Mouse (Mus musculus) heart, adult 2 months (tissue): ENCODE results near the gene Qrsl1. TPM values are rescaled to one million over a fixed set of nuclear protein-coding genes. Genes with fewer than 3 reads are reported as not detected.

Experiments used
- DNase-seq, 2 experiments: peaks; one replicate each; pipeline ENCODE4 v3.0.0; 2021
- H3K27ac ChIP-seq: fragments of 200-600 bp; 2 replicates; pipeline ENCODE4 v1.8.1; 2022
- H3K27me3 ChIP-seq: fragments of 200-500 bp; 2 replicates; pipeline ENCODE4 v1.6.1; 2012; ENCODE audit warnings: mild to moderate bottlenecking, low read length, inconsistent platforms, mixed read lengths; ENCODE audit not compliant: control insufficient read depth, insufficient read depth
- H3K36me3 ChIP-seq: fragments of 200-500 bp; 2 replicates; pipeline ENCODE4 v1.6.1; 2012; ENCODE audit warnings: low read length, inconsistent platforms; ENCODE audit not compliant: control insufficient read depth, insufficient read depth
- H3K4me1 ChIP-seq: fragments of 200-500 bp; 2 replicates; pipeline ENCODE4 v1.6.1; 2011; ENCODE audit warnings: low read length; ENCODE audit not compliant: control insufficient read depth, insufficient read depth
- H3K4me3 ChIP-seq: fragments of 200-600 bp; 2 replicates; pipeline ENCODE4 v1.8.1; 2022
- H3K79me2 ChIP-seq: fragments of 200-500 bp; replicated peaks from 2 replicates; pipeline ENCODE4 v1.6.1; 2012; ENCODE audit warnings: mild to moderate bottlenecking, inconsistent platforms, low read length, moderate library complexity, mixed read lengths; ENCODE audit not compliant: control insufficient read depth, insufficient read depth
- H3K9ac ChIP-seq: fragments of 200-500 bp; 2 replicates; pipeline ENCODE4 v1.6.1; 2012; ENCODE audit warnings: low read depth, mild to moderate bottlenecking, control low read depth, inconsistent platforms, low read length, mixed read lengths
- CTCF ChIP-seq: fragments of 200-600 bp; IDR thresholded peaks from 2 replicates; pipeline ENCODE4 v1.8.1; 2022; ENCODE audit warnings: antibody characterized with exemption, mild to moderate bottlenecking, moderate library complexity
- EP300 ChIP-seq: fragments of 200-500 bp; IDR thresholded peaks from 2 replicates; pipeline ENCODE4 v1.6.1; 2011; ENCODE audit warnings: low read depth, low read length, control low read depth; ENCODE audit not compliant: insufficient read depth
- POLR2A ChIP-seq: fragments of 200-500 bp; IDR thresholded peaks from 2 replicates; pipeline ENCODE4 v1.6.1; 2011; ENCODE audit warnings: mild to moderate bottlenecking, low read depth, low read length, control low read depth; ENCODE audit not compliant: insufficient read depth
- WGBS: fragments of 180-500 bp; shearing (Covaris S2); methylation state at CpG from one replicate; pipeline ENCODE4 v1.1.7; 2018; 5-methylcytosine and 5-hydroxymethylcytosine counted together
- intact Hi-C: fragments of 180-260 bp; cut with DNase I; formaldehyde crosslinking; loops from one replicate; pipeline ENCODE4 v1.15.1; 2025
- polyA plus RNA-seq: library from polyadenylated mRNA; depleted of rRNA; stranded (reverse); fragments of >200 nt; gene quantifications from 2 replicates; pipeline ENCODE4 v1.2.3, GENCODE M21; 2012
- total RNA-seq, 2 experiments: library from RNA; stranded (reverse); gene quantifications; 2 replicates each; pipeline ENCODE4 v1.2.3; 2021

The Qrsl1 gene
- total and polyA plus RNA-seq, 3 experiments = 23.9 to 29.2 (median 25.0) TPM

DNA sequence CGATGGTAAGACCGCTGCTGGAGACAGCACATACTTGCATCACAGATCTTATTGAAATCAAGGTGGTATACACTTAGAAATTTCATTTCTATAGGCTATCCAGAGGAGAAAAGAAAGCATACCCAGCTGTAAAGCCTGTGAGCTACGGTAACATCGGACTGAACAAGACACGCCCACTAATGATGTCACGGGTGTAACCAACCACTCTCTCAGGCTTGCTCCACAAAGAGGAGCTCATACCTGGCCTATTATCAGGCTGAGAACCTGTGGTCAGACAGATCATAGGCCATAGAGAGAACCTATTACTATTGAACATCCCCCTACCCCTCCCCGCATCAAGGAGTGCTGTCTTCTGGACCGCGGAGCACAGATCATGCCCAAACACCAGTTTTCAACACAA lies 45.6 kb downstream of the Qrsl1 start:
- no peaks in the 10 kb centered on the region for H3K4me1 ChIP-seq
- no peak overlapping the region for H3K4me3 ChIP-seq
- intact Hi-C loops = no loop called here
- no peak for DNase-seq
- no peaks in the 10 kb centered on the region for H3K36me3 ChIP-seq
- 92% methylated on average over 9 of the region's 9 CpGs for WGBS
- H3K79me2 ChIP-seq = no peaks in the 10 kb centered on the region
- H3K27ac ChIP-seq = no peak overlapping the region
- H3K27me3 ChIP-seq = no peaks in the 10 kb centered on the region
- TF ChIP-seq CTCF = no peak
- no peak for TF ChIP-seq POLR2A
- TF ChIP-seq EP300 = no peak
- no peak overlapping the region for H3K9ac ChIP-seq

- Histone ChIP-seq H3K36me3 (no peaks in the 10 kb centered on the region), H3K4me3 (no peak overlapping the region), H3K27ac (no peak overlapping the region), H3K4me1 (no peaks in the 10 kb centered on the region), H3K27me3 (no peaks in the 10 kb centered on the region), H3K79me2 (no peaks in the 10 kb centered on the region), H3K9ac (no peak overlapping the region)
- intact Hi-C loops = no loop called here
- WGBS = 64% methylated on average over 5 of the region's 5 CpGs
- DNase-seq = no peak
- TF ChIP-seq EP300 (no peak), CTCF (no peak), POLR2A (no peak)
Measured at GRCm38 (mm10) chr10:43851898-43852297, 49.6 kb downstream of the Qrsl1 start.

GRCm38 (mm10) chr10:43849478-43849877 lies 52.1 kb downstream of the Qrsl1 start:
- Histone ChIP-seq H3K4me1 (no peaks in the 10 kb centered on the region), H3K9ac (no peak overlapping the region), H3K4me3 (no peak overlapping the region), H3K27me3 (no peaks in the 10 kb centered on the region), H3K79me2 (no peaks in the 10 kb centered on the region), H3K27ac (no peak overlapping the region), H3K36me3 (no peaks in the 10 kb centered on the region)
- no peak for DNase-seq
- 70% methylated on average over 3 of the region's 3 CpGs for WGBS
- intact Hi-C loops = no loop called here
- no peak for TF ChIP-seq POLR2A
- TF ChIP-seq CTCF = no peak
- no peak for TF ChIP-seq EP300

- H3K4me1 ChIP-seq = no peaks in the 10 kb centered on the region
- no peak for DNase-seq
- TF ChIP-seq POLR2A (no peak), EP300 (no peak), CTCF (no peak)
- H3K79me2 ChIP-seq = no peaks in the 10 kb centered on the region
- H3K36me3 ChIP-seq = no peaks in the 10 kb centered on the region
- H3K9ac ChIP-seq = no peak overlapping the region
- H3K27me3 ChIP-seq = no peaks in the 10 kb centered on the region
- H3K4me3 ChIP-seq = no peak overlapping the region
- intact Hi-C loops = no loop called here
- H3K27ac ChIP-seq = no peak overlapping the region
- WGBS = 66% methylated on average over 2 of the region's 2 CpGs
Measured at GRCm38 (mm10) chr10:43846141-43846622, 55.4 kb downstream of the Qrsl1 start.

GRCm38 (mm10) chr10:43845442-43845841 lies 56.1 kb downstream of the Qrsl1 start:
- TF ChIP-seq CTCF (no peak), POLR2A (no peak), EP300 (no peak)
- intact Hi-C loops = no loop called here
- H3K27ac ChIP-seq = no peak overlapping the region
- no peaks in the 10 kb centered on the region for H3K79me2 ChIP-seq
- H3K9ac ChIP-seq = no peak overlapping the region
- no peaks in the 10 kb centered on the region for H3K36me3 ChIP-seq
- no peak for DNase-seq
- no peaks in the 10 kb centered on the region for H3K4me1 ChIP-seq
- H3K4me3 ChIP-seq = no peak overlapping the region
- no peaks in the 10 kb centered on the region for H3K27me3 ChIP-seq
- WGBS = 87% methylated on average over 3 of the region's 3 CpGs

DNA sequence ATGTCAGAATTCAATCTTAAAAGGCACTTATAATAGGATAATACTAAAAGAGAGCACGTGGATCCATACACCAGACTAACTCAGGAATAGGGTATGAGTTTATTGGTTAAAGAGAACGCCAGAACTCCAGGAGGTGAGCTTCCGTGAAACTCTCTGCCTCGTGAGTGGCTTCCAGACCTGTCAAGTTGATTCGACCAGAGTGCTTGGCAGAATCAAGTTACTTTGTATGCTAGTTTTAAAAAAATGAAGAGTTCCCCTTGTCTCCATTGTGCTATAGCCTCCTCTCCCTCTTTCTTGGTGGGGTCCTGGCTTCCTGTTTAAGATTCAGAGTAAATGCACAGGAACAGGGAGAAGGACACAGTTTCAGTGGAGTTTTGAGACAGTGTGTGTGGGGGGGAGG lies 60.1 kb downstream of the Qrsl1 start:
- Histone ChIP-seq H3K4me3 (no peak overlapping the region), H3K36me3 (no peaks in the 10 kb centered on the region), H3K27ac (no peak overlapping the region), H3K9ac (no peak overlapping the region), H3K4me1 (no peaks in the 10 kb centered on the region), H3K79me2 (no peaks in the 10 kb centered on the region), H3K27me3 (no peaks in the 10 kb centered on the region)
- intact Hi-C loops = no loop called here
- TF ChIP-seq EP300 (no peak), CTCF (no peak), POLR2A (no peak)
- 77% methylated on average over 5 of the region's 5 CpGs for WGBS
- DNase-seq = no peak
